Mouse (Mus musculus) stomach, embryonic 14.5 days (tissue): ENCODE results near the gene Bco1. TPM values are rescaled to one million over a fixed set of nuclear protein-coding genes. Genes with fewer than 3 reads are reported as not detected.

Source experiments
- ATAC-seq: fragments of 200-750 bp; cut with Nextera tagmentation; 2 replicates; pipeline ENCODE4 v1.8.0; 2017; ENCODE audit warnings: low read depth, moderate TSS enrichment; ENCODE audit not compliant: insufficient number of reproducible peaks, insufficient read depth, low FRiP score
- H3K27ac ChIP-seq: fragments of 300-500 bp; sonication (generic); 2 replicates; pipeline ENCODE4 v1.5.1; 2014; ENCODE audit warnings: mild to moderate bottlenecking, low read length, moderate library complexity, mixed read lengths
- H3K27me3 ChIP-seq: fragments of 300-500 bp; sonication (generic); 2 replicates; pipeline ENCODE4 v1.6.1; 2014; ENCODE audit warnings: low read length, control low read depth, mixed read lengths; ENCODE audit not compliant: control insufficient read depth, insufficient read depth
- H3K36me3 ChIP-seq: fragments of 300-500 bp; sonication (generic); 2 replicates; pipeline ENCODE4 v1.6.1; 2014; ENCODE audit warnings: mild to moderate bottlenecking, control low read depth, low read length, moderate library complexity, mixed read lengths; ENCODE audit not compliant: control insufficient read depth, insufficient read depth
- H3K4me1 ChIP-seq: fragments of 300-500 bp; sonication (generic); 2 replicates; pipeline ENCODE4 v1.6.1; 2014; ENCODE audit warnings: low read length, control low read depth, mixed read lengths; ENCODE audit not compliant: control insufficient read depth, insufficient read depth
- H3K4me2 ChIP-seq: fragments of 300-500 bp; sonication (generic); replicated peaks from 2 replicates; pipeline ENCODE4 v1.6.1; 2014; ENCODE audit warnings: low read depth, low read length, control low read depth
- H3K4me3 ChIP-seq: fragments of 300-500 bp; sonication (generic); 2 replicates; pipeline ENCODE4 v1.5.1; 2014; ENCODE audit warnings: low read depth, low read length, control low read depth
- H3K9ac ChIP-seq: fragments of 300-500 bp; sonication (generic); replicated peaks from 2 replicates; pipeline ENCODE4 v1.6.1; 2014; ENCODE audit warnings: low read depth, mild to moderate bottlenecking, control low read depth, low read length, moderate library complexity, mixed read lengths
- H3K9me3 ChIP-seq: fragments of 300-500 bp; sonication (generic); 2 replicates; pipeline ENCODE4 v1.6.1; 2016; ENCODE audit warnings: low read depth, low read length, control low read depth; ENCODE audit not compliant: control insufficient read depth
- WGBS: fragments of 180-500 bp; shearing (Covaris S2); extraction: QIAGEN DNeasy Blood & Tissue Kit; methylation state at CpG from one replicate; pipeline ENCODE4 v1.1.7; 2014; 5-methylcytosine and 5-hydroxymethylcytosine counted together
- polyA plus RNA-seq: library from polyadenylated mRNA; unstranded; fragments of >200 nt; fragmentation: Nextera tagmentation; extraction: Ambion mirVana; gene quantifications from 2 replicates; pipeline ENCODE4 v1.2.1, GENCODE M21; 2014

The Bco1 gene
- polyA plus RNA-seq, 1 experiment from 2014 or later, result 0.82 TPM

- WGBS, result 88% methylated on average over 14 of the region's 14 CpGs
- no peak for ATAC-seq
- Histone ChIP-seq H3K4me3 (no peak overlapping the region), H3K27ac (no peak overlapping the region), H3K9ac (no peak overlapping the region), H3K4me1 (no peaks in the 10 kb centered on the region), H3K36me3 (no peaks in the 10 kb centered on the region), H3K27me3 (no peaks in the 10 kb centered on the region), H3K4me2 (no peak overlapping the region), H3K9me3 (no peaks in the 10 kb centered on the region)
Observed at GRCm38 (mm10) chr8:117079652-117080051, 16.0 kb upstream of the Bco1 start.

GRCm38 (mm10) chr8:117082399-117082872 lies 13.2 kb upstream of the Bco1 start, which contains the start of gene Pkd1l2:
Gene Pkd1l2 (minus strand): TSS chr8:117082449.
- WGBS, result 77% methylated on average over 8 of the region's 8 CpGs

DNA sequence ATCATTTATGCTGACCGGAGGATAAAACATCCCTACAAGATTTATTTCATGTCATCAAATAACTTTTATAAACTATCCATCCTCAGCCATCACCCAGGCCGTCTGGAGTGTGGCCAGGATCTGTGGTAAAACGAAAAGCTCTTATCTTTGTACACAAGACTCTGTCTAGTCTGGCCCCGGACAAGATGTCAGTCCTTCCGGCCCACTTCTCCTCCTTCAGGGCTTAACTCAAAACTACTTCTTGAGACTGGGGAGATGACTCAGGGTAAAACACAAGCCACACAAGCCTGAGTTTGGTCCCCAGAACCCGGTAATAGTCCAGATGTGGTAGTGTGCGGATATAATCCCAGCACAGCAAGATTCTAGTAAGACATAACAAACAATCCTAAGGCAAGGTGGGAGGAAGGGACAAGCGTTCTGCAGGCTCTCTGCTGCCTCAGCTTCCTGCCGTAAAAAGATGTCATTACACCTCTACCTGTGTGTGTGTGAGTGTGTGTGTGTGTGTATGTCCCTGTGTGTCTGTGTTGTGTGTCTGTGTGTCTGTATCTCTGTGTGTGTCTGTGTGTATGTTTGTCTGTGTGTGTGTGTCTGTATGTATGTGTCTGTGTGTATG lies 12.6 kb upstream of the Bco1 start:
- Histone ChIP-seq H3K9ac (no peak overlapping the region), H3K9me3 (no peaks in the 10 kb centered on the region), H3K27me3 (no peaks in the 10 kb centered on the region), H3K4me3 (no peak overlapping the region), H3K36me3 (no peaks in the 10 kb centered on the region), H3K4me2 (no peak overlapping the region), H3K4me1 (0 out of 2 replicates have a peak, but pooled peaks cover 3% of the 10 kb centered on the region), H3K27ac (no peak overlapping the region)
- 40% methylated on average over 9 of the region's 9 CpGs for WGBS
- no peak for ATAC-seq

More at GRCm38 (mm10) chr8:117082399-117082872, 13.2 kb upstream of the Bco1 start, which contains the start of gene Pkd1l2:
- no peak within 1 kb of the TSS for H3K27ac ChIP-seq
- no peaks in the 10 kb centered on the region for H3K36me3 ChIP-seq
- H3K27me3 ChIP-seq, result no peaks in the 10 kb centered on the region
- H3K4me1 ChIP-seq, result 0 out of 2 replicates have a peak, but pooled peaks cover 3% of the 10 kb centered on the region
- no peaks in the 10 kb centered on the region for H3K9me3 ChIP-seq
- no peak within 1 kb of the TSS for H3K9ac ChIP-seq
- H3K4me3 ChIP-seq, result no peak within 1 kb of the TSS
- ATAC-seq, result no peak
- no peak within 1 kb of the TSS for H3K4me2 ChIP-seq

- 40% methylated on average over 8 of the region's 8 CpGs for WGBS
- peak; percentile 65; the same call in 1 of the 2 replicates for ATAC-seq
- Histone ChIP-seq H3K9me3 (no peaks in the 10 kb centered on the region), H3K4me2 (no peak overlapping the region), H3K4me1 (0 out of 2 replicates have a peak, but pooled peaks cover 3% of the 10 kb centered on the region), H3K9ac (no peak overlapping the region), H3K27me3 (no peaks in the 10 kb centered on the region), H3K36me3 (no peaks in the 10 kb centered on the region), H3K27ac (no peak overlapping the region), H3K4me3 (no peak overlapping the region)
Observed at GRCm38 (mm10) chr8:117085521-117085920, 10.1 kb upstream of the Bco1 start.

- Histone ChIP-seq H3K9ac (no peak overlapping the region), H3K4me3 (no peak overlapping the region), H3K9me3 (no peaks in the 10 kb centered on the region), H3K27ac (no peak overlapping the region), H3K4me1 (0 out of 2 replicates have a peak, but pooled peaks cover 3% of the 10 kb centered on the region), H3K4me2 (no peak overlapping the region), H3K36me3 (no peaks in the 10 kb centered on the region), H3K27me3 (no peaks in the 10 kb centered on the region)
- no peak for ATAC-seq
Observed at GRCm38 (mm10) chr8:117087036-117087435, 8.6 kb upstream of the Bco1 start.

DNA sequence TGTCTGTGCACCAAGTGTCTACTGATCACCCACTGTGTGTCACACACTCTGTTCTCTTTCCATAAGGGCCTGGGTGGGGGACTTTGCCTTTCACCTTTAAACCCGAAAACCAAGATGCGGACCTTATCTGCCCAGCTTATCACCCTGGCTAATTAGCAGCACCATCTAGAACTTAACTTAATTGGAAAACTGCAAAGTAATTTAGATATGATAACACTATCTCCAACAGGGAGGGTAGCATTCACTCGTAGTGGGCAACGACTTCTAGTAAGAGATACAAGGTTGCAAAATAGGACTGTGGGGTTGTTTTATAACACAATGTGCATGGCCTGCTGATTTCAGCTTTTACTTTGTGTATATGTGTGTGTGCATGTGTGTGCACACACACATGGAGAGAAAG lies 5.9 kb upstream of the Bco1 start:
- H3K4me1 ChIP-seq, result 0 out of 2 replicates have a peak, but pooled peaks cover 3% of the 10 kb centered on the region
- no peak overlapping the region for H3K4me2 ChIP-seq
- no peaks in the 10 kb centered on the region for H3K27me3 ChIP-seq
- no peak overlapping the region for H3K4me3 ChIP-seq
- 82% methylated on average over 4 of the region's 4 CpGs for WGBS
- no peak overlapping the region for H3K27ac ChIP-seq
- no peaks in the 10 kb centered on the region for H3K36me3 ChIP-seq
- H3K9ac ChIP-seq, result no peak overlapping the region
- H3K9me3 ChIP-seq, result no peaks in the 10 kb centered on the region
- no peak for ATAC-seq

GRCm38 (mm10) chr8:117094053-117094452 lies 1.6 kb upstream of the Bco1 start:
- WGBS, result 42% methylated on average over 5 of the region's 5 CpGs
- H3K36me3 ChIP-seq, result no peaks in the 10 kb centered on the region
- H3K27me3 ChIP-seq, result no peaks in the 10 kb centered on the region
- H3K4me3 ChIP-seq, result no peak overlapping the region
- peaks cover 8% of the 10 kb centered on the region for H3K4me1 ChIP-seq
- no peak overlapping the region for H3K27ac ChIP-seq
- no peak overlapping the region for H3K9ac ChIP-seq
- H3K4me2 ChIP-seq, result no peak overlapping the region
- no peaks in the 10 kb centered on the region for H3K9me3 ChIP-seq
- ATAC-seq, result no peak

DNA sequence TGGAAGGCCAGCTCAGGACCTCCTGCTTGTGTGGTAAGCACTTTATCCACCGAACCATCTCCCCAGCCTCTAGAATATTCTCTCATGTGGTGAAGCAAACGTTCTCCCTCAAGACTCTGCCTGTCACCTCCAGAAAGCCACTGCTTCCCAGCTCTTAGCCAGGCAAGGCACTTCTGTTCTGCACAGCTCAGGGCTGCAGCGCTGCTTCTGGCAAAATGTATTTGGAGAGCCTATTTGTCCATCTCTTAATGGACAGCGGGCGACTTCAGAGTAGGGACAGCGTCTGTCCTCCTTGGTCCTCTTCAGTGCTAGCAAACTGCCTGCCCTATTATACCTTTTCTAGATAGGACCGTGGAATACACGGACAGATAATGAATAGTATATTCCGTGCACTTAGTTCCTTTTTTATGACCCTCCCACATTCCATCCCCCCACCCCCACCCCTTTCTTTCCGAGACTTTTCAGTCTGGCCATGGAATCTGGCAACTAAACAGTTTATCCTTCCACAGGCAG lies 1.5 kb downstream of the Bco1 start:
- Histone ChIP-seq H3K4me1 (peaks cover 8% of the 10 kb centered on the region), H3K36me3 (no peaks in the 10 kb centered on the region), H3K9me3 (no peaks in the 10 kb centered on the region), H3K4me3 (no peak overlapping the region), H3K27ac (no peak overlapping the region; the same call in 1 of the 2 replicates), H3K9ac (no peak overlapping the region), H3K4me2 (0 out of 2 replicates have a peak overlapping the region, but pooled peaks have one; percentile 11), H3K27me3 (no peaks in the 10 kb centered on the region)
- 50% methylated on average over 10 of the region's 10 CpGs for WGBS
- no peak for ATAC-seq
